Mouse (Mus musculus) E14TG2a.4 (cell line): ENCODE results near the gene Ctbp2.

Experiments
- CTCF ChIP-seq: conservative IDR thresholded peaks from 2 replicates; pipeline ENCODE4 v1.5.1; 2014; ENCODE audit warnings: low read length
- NANOG ChIP-seq: IDR thresholded peaks from 2 replicates; pipeline ENCODE4 v1.6.1; 2014; ENCODE audit warnings: borderline replicate concordance, low read length, mixed read lengths
- POU5F1 ChIP-seq: IDR thresholded peaks from 2 replicates; pipeline ENCODE4 v1.6.1; 2014; ENCODE audit warnings: low read length, borderline replicate concordance

GRCm38 (mm10) chr7:133101070-133101469, 23.1 kb downstream of the Ctbp2 start:
- TF ChIP-seq CTCF (no peak), NANOG (no peak), POU5F1 (no peak)
